Mouse (Mus musculus) CD4-positive, CD25-positive, alpha-beta regulatory T cell, adult 2 months (primary cell): ENCODE data around the gene Vmn1r173.
"Not testable (repeated sequence)": the region's sequence is repeated elsewhere in the genome, so short reads cannot be mapped to it uniquely, and the experiment has no call there.

ENCODE experiments used
- DNase-seq: peaks from one replicate; pipeline ENCODE4 v3.0.0-alpha.2; 2012; ENCODE audit warnings: low read depth, low spot score

Gene Vmn1r173

DNA sequence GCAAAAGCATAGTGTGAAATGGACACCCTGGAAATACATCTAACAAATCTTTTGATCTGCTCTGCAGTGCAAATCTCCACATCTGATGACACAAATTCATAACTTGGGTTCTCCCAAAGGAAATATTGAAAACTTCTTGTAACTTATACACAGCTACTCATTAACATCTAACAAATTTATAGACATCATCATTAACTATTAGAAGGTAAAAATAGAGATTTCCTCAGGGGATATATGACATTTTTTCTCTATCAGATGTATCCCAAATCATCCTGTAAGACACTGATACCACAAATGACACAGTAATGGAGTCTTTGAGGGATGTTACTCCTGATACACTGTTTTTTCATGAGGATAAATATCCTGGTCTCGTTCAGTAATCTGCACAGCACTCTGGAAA, at the start of gene Vmn1r173:
TSS of gene Vmn1r173 (plus strand) at position 301 of the 400 bp plus-strand sequence.
- not testable (repeated sequence) for DNase-seq

DNA sequence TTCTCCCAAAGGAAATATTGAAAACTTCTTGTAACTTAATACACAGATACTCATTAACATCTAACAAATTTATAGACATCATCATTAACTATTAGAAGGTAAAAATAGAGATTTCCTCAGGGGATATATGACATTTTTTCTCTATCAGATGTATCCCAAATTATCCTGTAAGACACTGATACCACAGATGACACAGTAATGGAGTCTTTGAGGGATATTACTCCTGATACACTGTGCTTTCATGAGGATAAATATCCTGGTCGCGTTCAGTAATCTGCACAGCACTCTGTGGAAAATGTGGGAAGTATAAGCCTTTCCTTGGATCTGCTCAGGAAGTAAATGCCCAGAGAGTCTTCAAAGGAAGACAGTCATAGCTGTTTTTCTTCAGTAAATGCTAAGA, 42.5 kb upstream of the Vmn1r173 start, which contains the start of gene Vmn1r172:
TSS of gene Vmn1r172 (plus strand) at position 301 of the 400 bp plus-strand sequence.
- no peak for DNase-seq

DNA sequence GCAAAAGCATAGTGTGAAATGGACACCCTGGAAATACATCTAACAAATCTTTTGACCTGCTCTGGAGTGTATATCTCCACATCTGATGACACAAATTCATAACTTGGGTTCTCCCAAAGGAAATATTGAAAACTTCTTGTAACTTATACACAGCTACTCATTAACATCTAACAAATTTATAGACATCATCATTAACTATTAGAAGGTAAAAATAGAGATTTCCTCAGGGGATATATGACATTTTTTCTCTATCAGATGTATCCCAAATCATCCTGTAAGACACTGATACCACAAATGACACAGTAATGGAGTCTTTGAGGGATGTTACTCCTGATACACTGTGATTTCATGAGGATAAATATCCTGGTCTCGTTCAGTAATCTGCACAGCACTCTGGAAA, 51.5 kb downstream of the Vmn1r173 start, which contains the start of gene Vmn1r174:
TSS of gene Vmn1r174 (plus strand) at position 301 of the 400 bp plus-strand sequence.
- not testable (repeated sequence) for DNase-seq
